Mouse (Mus musculus): ENCODE results near the gene Agap2.
"Not testable (repeated sequence)": the region's sequence is repeated elsewhere in the genome, so short reads cannot be mapped to it uniquely, and the experiment has no call there.

Agap2 gene

GRCm38 (mm10) chr10:127127711-127128279 lies 52.7 kb downstream of the Agap2 start:
- in situ Hi-C loops (cut with MboI; ENCODE audit: unreplicated experiment in 2 of 2) = loop anchor here (5.0 kb wide), 3 partner anchors 35 to 210 kb away; no protein-coding TSS in a partner anchor

GRCm38 (mm10) chr10:127129431-127129830 lies 54.3 kb downstream of the Agap2 start:
- in situ Hi-C loops (cut with MboI; ENCODE audit: unreplicated experiment in 2 of 2) = loop anchor here (5.0 kb wide), 3 partner anchors 33 to 208 kb away; no protein-coding TSS in a partner anchor

DNA sequence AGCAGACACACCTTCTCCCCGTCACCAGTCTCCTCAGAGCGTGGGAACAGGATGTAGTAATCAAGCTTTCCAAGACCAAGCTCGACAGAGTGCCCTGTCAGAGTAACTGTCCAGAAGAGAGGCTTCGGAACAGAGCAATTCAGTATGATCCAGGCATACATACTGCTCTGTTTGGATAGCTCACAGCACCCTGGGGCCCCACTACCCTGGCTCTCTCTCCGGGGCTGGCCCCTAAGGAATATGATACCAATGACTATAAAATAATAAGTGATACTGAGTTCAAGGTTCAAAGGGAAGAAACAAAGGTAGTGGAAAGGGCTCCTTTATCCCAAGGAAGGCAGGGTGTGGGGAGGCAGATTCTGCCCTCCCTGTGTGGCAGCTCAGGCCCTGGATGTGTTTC lies 57.4 kb downstream of the Agap2 start:
- in situ Hi-C loops (cut with MboI; ENCODE audit: unreplicated experiment in 2 of 2) = no loop called here

DNA sequence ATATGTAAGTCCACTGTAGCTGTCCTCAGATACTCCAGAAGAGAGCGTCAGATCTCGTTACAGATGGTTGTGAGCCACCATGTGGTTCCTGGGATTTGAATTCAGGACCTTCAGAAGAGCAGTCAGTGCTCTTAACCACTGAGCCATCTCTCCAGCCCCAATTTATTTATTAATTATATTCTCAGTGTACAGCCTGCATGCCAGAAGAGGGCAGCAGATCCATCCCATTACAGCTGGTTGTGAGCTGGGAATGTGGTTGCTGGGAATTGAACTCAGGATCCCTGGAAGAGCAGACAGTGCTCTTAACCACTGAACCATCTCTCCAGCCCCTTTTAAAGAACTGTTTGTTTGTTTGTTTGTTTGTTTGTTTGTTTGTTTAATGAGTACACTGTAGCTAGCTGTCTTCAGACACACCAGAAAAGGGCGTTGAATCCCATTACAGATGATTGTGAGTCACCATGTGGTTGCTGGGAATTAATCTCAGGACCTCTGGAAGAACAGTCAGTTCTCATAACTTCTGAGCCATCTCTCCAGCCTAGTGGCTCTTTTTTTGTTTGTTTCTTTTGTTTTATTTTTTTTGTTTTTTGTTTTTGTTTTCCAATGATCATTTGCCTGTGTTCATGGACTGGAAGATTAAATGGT lies 59.4 kb downstream of the Agap2 start:
- in situ Hi-C loops (cut with MboI; ENCODE audit: unreplicated experiment in 2 of 2) = not testable (repeated sequence)

DNA sequence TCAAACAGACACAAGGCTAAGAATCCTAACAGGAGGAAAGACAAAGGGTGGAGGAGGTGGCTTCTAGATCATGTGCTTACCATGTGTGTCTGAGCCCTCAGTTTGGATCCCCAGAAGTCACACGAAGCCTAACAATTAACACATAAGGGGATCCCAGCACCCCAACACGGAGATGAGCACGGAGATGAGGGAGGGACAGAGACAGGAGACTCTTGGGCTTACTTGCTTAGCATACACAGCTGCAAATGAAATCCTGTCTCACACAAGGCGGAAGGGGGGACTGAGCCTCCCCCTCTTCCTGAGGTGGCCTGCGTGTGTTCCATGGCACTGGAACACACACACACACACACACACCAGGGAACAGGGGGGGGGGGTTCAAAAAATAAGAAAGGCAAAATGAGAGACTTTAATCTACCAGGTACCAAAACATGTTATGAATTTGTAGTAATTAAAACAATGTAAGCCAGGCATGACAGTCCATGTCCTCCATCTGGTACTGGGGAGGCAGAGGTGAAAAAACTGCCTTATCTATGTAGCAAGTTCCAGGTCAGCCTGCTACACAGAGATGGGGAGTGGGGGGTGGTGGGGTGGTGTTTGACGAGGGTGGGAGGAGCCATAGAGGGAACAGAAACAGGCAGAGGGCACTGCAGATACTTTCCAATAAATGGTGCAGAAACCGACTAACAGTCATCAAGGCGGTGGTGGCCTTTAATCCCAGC lies 60.2 kb downstream of the Agap2 start:
- in situ Hi-C loops (cut with MboI; ENCODE audit: unreplicated experiment in 2 of 2) = no loop called here

DNA sequence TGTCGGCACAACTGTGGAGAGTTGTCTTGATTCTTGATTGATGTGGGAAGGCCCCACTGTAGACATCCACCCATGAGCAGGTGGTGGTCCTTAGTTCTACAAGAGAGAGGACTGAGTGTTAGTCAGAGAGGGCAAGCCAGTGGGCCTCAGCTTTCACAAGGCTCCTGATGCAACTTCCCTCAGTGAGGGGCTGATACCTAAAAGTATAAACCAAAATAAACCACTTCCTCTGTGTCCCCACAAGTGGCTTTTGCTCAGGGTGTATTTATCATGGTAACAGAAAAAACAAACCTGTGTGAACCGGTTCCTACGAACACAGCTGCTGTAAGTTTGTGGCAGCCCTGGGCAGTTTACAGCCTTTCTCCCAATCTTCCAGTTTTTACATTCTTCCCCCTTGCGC lies 61.4 kb downstream of the Agap2 start:
- in situ Hi-C loops (cut with MboI; ENCODE audit: unreplicated experiment in 2 of 2) = no loop called here

DNA sequence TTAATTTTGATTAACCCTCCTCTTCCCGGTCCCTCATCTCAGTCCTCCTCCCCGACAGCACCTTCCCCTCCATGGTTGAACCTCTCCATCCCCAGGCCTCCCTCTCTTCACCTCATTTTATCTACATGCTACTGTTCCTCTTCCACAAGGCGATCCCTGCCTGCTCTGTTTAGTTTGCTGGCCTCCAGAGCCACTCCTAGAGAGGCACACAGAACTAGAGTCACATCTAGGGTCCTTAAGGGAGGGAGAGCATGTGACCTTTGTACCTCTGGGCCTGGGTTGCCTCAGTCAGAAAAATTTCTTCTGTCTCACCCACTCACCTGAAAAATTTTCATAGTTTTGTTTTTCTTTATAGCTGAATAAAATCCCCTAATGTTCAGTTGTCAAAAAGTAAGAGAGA lies 62.8 kb downstream of the Agap2 start:
- in situ Hi-C loops (cut with MboI; ENCODE audit: unreplicated experiment in 2 of 2) = no loop called here

DNA sequence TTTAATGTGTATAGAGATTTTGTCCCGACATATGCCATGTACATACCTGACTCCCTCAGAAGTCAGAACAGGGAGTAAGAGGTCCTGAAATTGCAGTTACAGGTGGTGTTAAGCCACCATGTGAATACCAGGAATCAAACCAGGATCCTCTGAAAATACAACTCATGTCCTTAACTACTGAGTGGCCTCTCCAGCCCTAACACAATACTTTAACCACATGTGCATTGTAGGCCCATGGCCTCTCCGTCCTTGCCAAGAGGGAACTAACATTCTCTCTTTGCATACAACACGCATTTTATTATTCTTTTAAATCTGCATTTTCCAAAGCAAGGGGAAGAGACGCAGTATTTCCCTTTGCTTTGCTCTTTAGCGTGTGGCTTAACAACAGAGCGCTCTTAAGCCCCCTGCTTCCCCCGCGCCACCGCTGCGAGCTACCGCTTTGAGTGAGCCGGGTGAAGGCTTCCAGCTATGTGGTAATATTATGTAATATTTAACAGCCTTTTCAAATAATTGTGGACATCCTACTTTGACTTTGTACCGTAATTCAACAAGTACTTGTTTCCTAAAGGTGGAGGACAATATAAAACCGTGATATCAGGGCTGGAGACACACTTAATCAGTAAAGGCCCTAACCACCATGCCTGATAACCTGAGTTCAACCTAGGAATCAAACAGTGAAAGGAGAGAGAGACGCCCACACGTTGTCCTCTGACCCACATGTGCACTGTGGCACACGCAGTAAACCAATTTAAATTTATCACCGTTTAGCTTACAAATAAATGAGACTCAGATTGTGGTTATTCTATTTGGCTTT lies 63.5 kb downstream of the Agap2 start:
- in situ Hi-C loops (cut with MboI; ENCODE audit: unreplicated experiment in 2 of 2) = no loop called here

- in situ Hi-C loops (cut with MboI; ENCODE audit: unreplicated experiment in 2 of 2) = no loop called here
Observed at GRCm38 (mm10) chr10:127140971-127141370, 65.9 kb downstream of the Agap2 start.

GRCm38 (mm10) chr10:127141500-127141899 lies 66.4 kb downstream of the Agap2 start:
- in situ Hi-C loops (cut with MboI; ENCODE audit: unreplicated experiment in 2 of 2) = no loop called here
